Mouse (Mus musculus): ENCODE measurements at regions not wholly inside any gene's neighbourhood (a gene's known extent, or its start where the extent isn't known, plus 50 kb on each side); places are given as distances from the start of the nearest gene placed in this dataset.

DNA sequence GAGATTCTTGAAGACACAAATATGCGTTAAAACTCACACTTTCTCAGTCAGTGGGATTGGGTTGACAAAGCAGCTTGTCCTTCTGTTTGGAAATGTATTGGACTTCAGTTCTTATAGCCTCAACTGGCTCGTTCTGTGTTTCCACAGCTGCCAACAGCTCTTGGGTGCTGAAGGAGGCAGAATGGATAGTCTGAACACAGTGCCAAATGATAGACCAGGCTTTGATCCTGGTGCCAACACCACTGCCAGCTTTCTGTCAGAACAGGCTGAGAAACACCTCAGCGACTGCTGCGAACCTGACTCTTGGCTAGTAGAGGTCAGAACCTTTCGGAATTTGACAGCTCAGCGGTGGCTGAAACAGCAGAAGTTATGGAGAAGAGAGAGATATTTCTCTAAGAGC is 215.9 kb upstream of the Thsd7b start:
- no peak for TF ChIP-seq CTCF (IDR thresholded peaks at IDR 0.05; ENCODE audit: borderline replicate concordance, insufficient read depth, low read length)
- TF ChIP-seq POLR2A (IDR thresholded peaks at IDR 0.05; ENCODE audit: low read depth, low read length): no peak
